Mouse (Mus musculus): Measurements from ENCODE around the gene Rps23.
A peak's percentile ranks its signal among the peaks of the same experiment; 100 is the strongest.

Rps23 gene

GRCm38 (mm10) chr13:90935852-90936251 is 13.1 kb downstream of the Rps23 start:
- DNase-seq: no peak

GRCm38 (mm10) chr13:90939192-90939591 is 16.4 kb downstream of the Rps23 start:
- no peak for DNase-seq

- no peak for DNase-seq
These were observed 16.8 kb downstream of the Rps23 start for GRCm38 (mm10) chr13:90939600-90939999.

- DNase-seq: no peak
These were observed 36.1 kb downstream of the Rps23 start for GRCm38 (mm10) chr13:90958894-90959293.

GRCm38 (mm10) chr13:90960591-90960990 is 37.8 kb downstream of the Rps23 start:
- DNase-seq: no peak

- no peak for DNase-seq
These were observed 40.3 kb downstream of the Rps23 start for GRCm38 (mm10) chr13:90962836-90963760.

- DNase-seq: no peak
These were observed 41.8 kb downstream of the Rps23 start for GRCm38 (mm10) chr13:90964511-90964910.

- no peak for DNase-seq
These were observed 43.2 kb downstream of the Rps23 start for GRCm38 (mm10) chr13:90965996-90966395.

- DNase-seq: peak; percentile 85
These were observed 44.7 kb downstream of the Rps23 start for GRCm38 (mm10) chr13:90967422-90967821.

GRCm38 (mm10) chr13:90968940-90969339 is 46.2 kb downstream of the Rps23 start:
- DNase-seq: no peak

- DNase-seq: no peak
These were observed 47.7 kb downstream of the Rps23 start for GRCm38 (mm10) chr13:90970259-90971017.

GRCm38 (mm10) chr13:90973409-90973808 is 50.7 kb downstream of the Rps23 start:
- DNase-seq: no peak
